Mouse (Mus musculus) liver, postnatal 0 days (tissue): ENCODE measurements at regions not wholly inside any gene's neighbourhood (a gene's known extent, or its start where the extent isn't known, plus 50 kb on each side); places are given as distances from the start of the nearest gene placed in this dataset.

Experiments
- CTCF ChIP-seq: sonication (generic); IDR thresholded peaks from 2 replicates; pipeline ENCODE4 v1.5.1; 2016; ENCODE audit warnings: antibody characterized with exemption, low read depth
- EP300 ChIP-seq: IDR thresholded peaks from 2 replicates; pipeline ENCODE4 v1.6.1; 2016; ENCODE audit warnings: antibody characterized with exemption, low read depth, mild to moderate bottlenecking

DNA sequence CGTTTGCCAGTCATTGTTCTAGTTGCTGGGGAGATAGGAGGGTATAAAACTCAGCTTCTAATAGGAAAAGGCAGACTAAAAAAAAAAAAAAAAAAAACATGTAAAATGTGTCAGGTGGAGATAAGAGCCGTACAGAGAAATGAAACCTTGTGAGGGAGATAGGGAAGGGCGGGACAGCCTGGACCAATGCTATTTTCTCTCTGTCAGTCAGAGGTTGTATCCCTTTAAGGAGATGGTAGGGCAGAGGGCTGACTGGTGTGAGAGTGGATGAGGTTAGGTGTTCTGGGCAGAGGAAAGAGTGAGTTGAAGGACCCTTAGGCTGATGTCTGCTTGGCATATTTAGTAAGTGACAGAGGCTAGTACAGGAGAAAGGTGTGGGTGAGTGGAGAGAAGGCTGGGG is 169.2 kb upstream of the Serpine2 start:
- no peak for TF ChIP-seq CTCF
- peak; percentile 98 for TF ChIP-seq EP300
